Mouse (Mus musculus) forebrain, postnatal 0 days (tissue): ENCODE results near the gene Bckdhb. TPM values are rescaled to one million over a fixed set of nuclear protein-coding genes. Genes with fewer than 3 reads are reported as not detected.
A peak's percentile ranks its signal among the peaks of the same experiment; 100 is the strongest.
"Not testable (repeated sequence)": the region's sequence is repeated elsewhere in the genome, so short reads cannot be mapped to it uniquely, and the experiment has no call there.

Source experiments
- ATAC-seq: fragments of 200-750 bp; cut with Nextera tagmentation; 2 replicates; pipeline ENCODE4 v1.8.0; 2017; ENCODE audit warnings: mild to moderate bottlenecking, moderate library complexity
- DNase-seq: peaks from one replicate; pipeline ENCODE4 v3.0.0-alpha.2; 2015
- H3K27ac ChIP-seq: fragments of 300-500 bp; sonication (generic); 2 replicates; pipeline ENCODE4 v1.5.1; 2014; ENCODE audit warnings: low read depth, mild to moderate bottlenecking, antibody characterized with exemption, low read length, moderate library complexity, mixed read lengths
- H3K27me3 ChIP-seq: fragments of 300-500 bp; sonication (generic); 2 replicates; pipeline ENCODE4 v1.6.1; 2014; ENCODE audit warnings: mild to moderate bottlenecking, low read length, mixed read lengths; ENCODE audit not compliant: insufficient read depth
- H3K36me3 ChIP-seq: fragments of 300-500 bp; sonication (generic); 2 replicates; pipeline ENCODE4 v1.6.1; 2014; ENCODE audit warnings: mild to moderate bottlenecking, moderate library complexity; ENCODE audit not compliant: insufficient read depth
- H3K4me1 ChIP-seq: fragments of 300-500 bp; sonication (generic); 2 replicates; pipeline ENCODE4 v1.6.1; 2014; ENCODE audit warnings: antibody characterized with exemption; ENCODE audit not compliant: insufficient read depth
- H3K4me2 ChIP-seq: fragments of 300-500 bp; sonication (generic); 2 replicates; pipeline ENCODE4 v1.6.1; 2014; ENCODE audit warnings: low read depth, mild to moderate bottlenecking, moderate library complexity
- H3K4me3 ChIP-seq: fragments of 300-500 bp; sonication (generic); 2 replicates; pipeline ENCODE4 v1.5.1; 2014; ENCODE audit warnings: low read depth, low read length, mixed read lengths
- H3K9ac ChIP-seq: fragments of 300-500 bp; sonication (generic); 2 replicates; pipeline ENCODE4 v1.6.1; 2014; ENCODE audit warnings: mild to moderate bottlenecking
- H3K9me3 ChIP-seq: fragments of 300-500 bp; sonication (generic); 2 replicates; pipeline ENCODE4 v1.6.1; 2016; ENCODE audit warnings: low read length
- CTCF ChIP-seq: sonication (generic); IDR thresholded peaks from 2 replicates; pipeline ENCODE4 v1.5.1; 2016; ENCODE audit warnings: antibody characterized with exemption, control low read depth, low read depth
- WGBS: fragments of 180-500 bp; shearing (Covaris S2); extraction: QIAGEN DNeasy Blood & Tissue Kit; methylation state at CpG from one replicate; pipeline ENCODE4 v1.1.7; 2014; 5-methylcytosine and 5-hydroxymethylcytosine counted together
- polyA plus RNA-seq: library from polyadenylated mRNA; unstranded; fragments of >200 nt; fragmentation: Nextera tagmentation; extraction: Ambion mirVana; gene quantifications from 2 replicates; pipeline ENCODE4 v1.2.1, GENCODE M21; 2015
- total RNA-seq: library from RNA; depleted of rRNA; stranded (reverse); fragments of >200 nt; gene quantifications from 2 replicates; pipeline ENCODE4 v1.2.3, GENCODE M21; 2014

The Bckdhb gene
- total and polyA plus RNA-seq, 2 experiments from 2014 or later: 14.2 to 34.8 TPM

GRCm38 (mm10) chr9:83981234-83981633, 56.3 kb downstream of the Bckdhb start:
- H3K4me1 ChIP-seq: no peaks in the 10 kb centered on the region
- H3K36me3 ChIP-seq: no peaks in the 10 kb centered on the region
- no peaks in the 10 kb centered on the region for H3K27me3 ChIP-seq
- no peak for TF ChIP-seq CTCF
- H3K4me3 ChIP-seq: no peak overlapping the region
- H3K27ac ChIP-seq: no peak overlapping the region
- DNase-seq (no peak), ATAC-seq (peak; percentile 38; the same call in 1 of the 2 replicates)
- H3K9ac ChIP-seq: no peak overlapping the region
- H3K4me2 ChIP-seq: no peak overlapping the region
- 0 out of 2 replicates have a peak, but pooled peaks cover 4% of the 10 kb centered on the region for H3K9me3 ChIP-seq
- 78% methylated on average over 7 of the region's 7 CpGs for WGBS

DNA sequence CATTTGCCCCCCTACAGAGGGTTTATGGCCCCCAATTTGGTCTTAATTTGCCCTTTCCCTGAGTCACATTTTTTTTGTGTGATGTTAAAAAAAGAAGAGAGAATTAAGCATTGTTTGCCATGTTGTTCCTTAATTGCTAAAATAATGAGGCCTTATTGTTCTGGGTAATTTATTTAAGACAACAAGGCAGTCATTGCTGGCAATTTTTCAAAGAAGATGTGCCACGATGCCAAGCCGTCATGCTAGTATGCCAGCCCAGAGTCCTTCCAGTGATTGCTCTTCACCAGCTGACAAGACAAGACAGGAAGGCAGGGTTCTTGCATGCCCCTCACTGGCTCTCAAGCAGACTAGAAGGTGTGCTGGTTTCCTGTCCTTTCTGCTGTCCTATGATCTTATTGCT, 84.0 kb downstream of the Bckdhb start:
- no peak for ATAC-seq
- no peaks in the 10 kb centered on the region for H3K36me3 ChIP-seq
- no peak overlapping the region for H3K4me2 ChIP-seq
- no peak overlapping the region for H3K27ac ChIP-seq
- no peaks in the 10 kb centered on the region for H3K9me3 ChIP-seq
- no peak overlapping the region for H3K9ac ChIP-seq
- no peaks in the 10 kb centered on the region for H3K4me1 ChIP-seq
- TF ChIP-seq CTCF: no peak
- no peak overlapping the region for H3K4me3 ChIP-seq
- no peak for DNase-seq
- no peaks in the 10 kb centered on the region for H3K27me3 ChIP-seq
- WGBS: 43% methylated on average over 2 of the region's 2 CpGs

- ATAC-seq: no peak
- H3K4me3 ChIP-seq: no peak overlapping the region
- no peak for TF ChIP-seq CTCF
- H3K27me3 ChIP-seq: no peaks in the 10 kb centered on the region
- no peaks in the 10 kb centered on the region for H3K36me3 ChIP-seq
- H3K4me1 ChIP-seq: no peaks in the 10 kb centered on the region
- no peak overlapping the region for H3K9ac ChIP-seq
- H3K9me3 ChIP-seq: no peaks in the 10 kb centered on the region
- no peak overlapping the region for H3K4me2 ChIP-seq
- H3K27ac ChIP-seq: no peak overlapping the region
- no peak for DNase-seq
These were observed 86.2 kb downstream of the Bckdhb start for GRCm38 (mm10) chr9:84011146-84011545.

GRCm38 (mm10) chr9:84018141-84018540, 93.2 kb downstream of the Bckdhb start:
- H3K4me1 ChIP-seq, H3K27me3 ChIP-seq, H3K9ac ChIP-seq, H3K36me3 ChIP-seq, DNase-seq, H3K4me2 ChIP-seq, ATAC-seq, H3K9me3 ChIP-seq, H3K4me3 ChIP-seq, H3K27ac ChIP-seq: not testable (repeated sequence)
- 93% methylated on average over 8 of the region's 8 CpGs for WGBS

DNA sequence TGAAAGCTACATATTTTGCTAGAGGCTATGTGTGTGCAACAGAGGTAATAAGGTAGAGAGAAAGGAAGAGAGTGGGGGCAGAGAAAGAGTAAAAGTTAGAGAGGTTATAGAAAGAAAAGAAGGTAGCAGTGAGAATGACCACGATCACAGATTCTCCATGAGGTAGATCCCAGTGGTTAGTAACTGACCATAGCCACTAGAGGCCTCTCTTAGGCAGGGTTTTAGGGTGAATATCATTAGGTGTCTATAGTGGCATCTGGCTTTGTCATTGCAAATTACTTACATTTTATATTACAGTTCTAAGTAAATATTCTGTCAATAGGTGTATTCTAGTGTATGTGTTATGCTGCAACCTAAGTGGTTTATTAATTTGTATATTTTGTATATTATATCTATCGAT, 94.7 kb downstream of the Bckdhb start:
- no peaks in the 10 kb centered on the region for H3K27me3 ChIP-seq
- 54% methylated on average over 2 of the region's 2 CpGs for WGBS
- peak; percentile 25 for DNase-seq
- H3K9me3 ChIP-seq: no peaks in the 10 kb centered on the region
- no peak overlapping the region for H3K27ac ChIP-seq
- TF ChIP-seq CTCF: peak; percentile 70
- H3K4me2 ChIP-seq: no peak overlapping the region
- H3K9ac ChIP-seq: no peak overlapping the region
- no peak overlapping the region for H3K4me3 ChIP-seq
- ATAC-seq: peak; percentile 58; the same call in 1 of the 2 replicates
- no peaks in the 10 kb centered on the region for H3K4me1 ChIP-seq
- no peaks in the 10 kb centered on the region for H3K36me3 ChIP-seq

DNA sequence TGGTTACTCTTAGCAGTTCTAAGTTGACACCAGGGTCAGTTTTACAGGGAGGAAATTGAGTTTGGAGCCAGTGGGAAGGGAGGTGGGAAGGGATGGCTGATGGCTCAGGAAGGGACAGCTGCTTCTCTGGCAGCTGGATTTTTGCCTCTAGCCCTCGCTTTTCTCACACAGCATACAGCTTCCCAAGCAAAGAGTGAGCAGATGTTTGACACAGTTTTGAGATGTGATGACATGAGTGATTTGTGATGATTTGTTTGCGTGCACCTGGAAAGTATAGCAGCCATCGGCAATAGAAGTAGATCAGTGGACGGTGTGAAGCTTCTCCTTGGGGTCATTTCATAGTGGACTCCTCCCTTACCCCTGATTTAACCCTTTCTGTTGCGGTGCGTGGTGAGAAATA, 96.2 kb downstream of the Bckdhb start:
- Histone ChIP-seq H3K4me1 (no peaks in the 10 kb centered on the region), H3K27ac (no peak overlapping the region), H3K36me3 (0 out of 2 replicates have a peak, but pooled peaks cover 3% of the 10 kb centered on the region), H3K27me3 (no peaks in the 10 kb centered on the region), H3K9me3 (no peaks in the 10 kb centered on the region), H3K4me2 (no peak overlapping the region), H3K4me3 (no peak overlapping the region), H3K9ac (no peak overlapping the region)
- no peak for TF ChIP-seq CTCF
- ATAC-seq (no peak), DNase-seq (no peak)
- WGBS: 87% methylated on average over 6 of the region's 6 CpGs

- DNase-seq (no peak), ATAC-seq (no peak)
- WGBS: 93% methylated on average over 2 of the region's 2 CpGs
- Histone ChIP-seq H3K4me3 (no peak overlapping the region), H3K36me3 (0 out of 2 replicates have a peak, but pooled peaks cover 3% of the 10 kb centered on the region), H3K27ac (no peak overlapping the region), H3K4me1 (peaks cover 5% of the 10 kb centered on the region; the same call in 1 of the 2 replicates), H3K9me3 (no peaks in the 10 kb centered on the region), H3K27me3 (no peaks in the 10 kb centered on the region), H3K9ac (no peak overlapping the region), H3K4me2 (no peak overlapping the region)
- TF ChIP-seq CTCF: no peak
These were observed 103.2 kb downstream of the Bckdhb start for GRCm38 (mm10) chr9:84028120-84028519.
